Mouse (Mus musculus): ENCODE measurements around the gene Ghrhr.

Gene Ghrhr

DNA sequence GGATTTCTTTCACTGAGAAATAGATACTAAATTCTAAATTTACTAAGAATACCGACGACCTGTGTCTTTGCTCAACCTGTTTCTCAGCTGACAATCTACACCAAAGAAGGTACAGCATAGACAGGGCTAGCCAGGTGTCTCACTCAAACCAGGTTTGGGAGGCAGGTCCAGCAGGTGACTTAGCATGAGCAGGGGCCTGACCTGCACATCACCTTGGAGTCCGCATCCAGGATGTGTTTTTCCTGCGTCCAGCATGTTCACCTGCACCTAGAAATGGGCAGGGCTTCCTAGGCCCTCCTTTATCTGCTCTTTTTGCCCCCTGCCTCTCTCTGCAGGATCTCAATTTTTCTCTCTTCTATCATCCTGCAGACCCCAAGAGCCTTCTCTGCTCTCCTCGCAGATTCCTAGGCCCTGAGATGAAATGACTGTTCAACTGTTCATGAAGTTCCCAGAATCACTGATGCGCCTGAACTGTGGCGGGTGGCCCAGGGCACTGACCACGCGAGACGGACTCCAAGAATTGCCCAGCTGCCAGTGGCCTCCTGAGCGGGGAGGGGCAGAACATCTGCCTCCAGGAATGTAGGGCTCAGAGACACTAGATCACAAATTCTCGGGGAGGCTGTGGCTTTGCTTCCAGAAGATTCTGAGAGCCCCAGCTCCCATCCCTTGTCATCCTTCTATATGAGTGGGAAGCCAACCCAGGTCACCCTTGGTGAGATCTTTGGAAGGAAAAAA is 22.2 kb upstream of the Ghrhr start:
- DNase-seq (ENCODE audit: low spot score in 2 of 2) = no peak

DNA sequence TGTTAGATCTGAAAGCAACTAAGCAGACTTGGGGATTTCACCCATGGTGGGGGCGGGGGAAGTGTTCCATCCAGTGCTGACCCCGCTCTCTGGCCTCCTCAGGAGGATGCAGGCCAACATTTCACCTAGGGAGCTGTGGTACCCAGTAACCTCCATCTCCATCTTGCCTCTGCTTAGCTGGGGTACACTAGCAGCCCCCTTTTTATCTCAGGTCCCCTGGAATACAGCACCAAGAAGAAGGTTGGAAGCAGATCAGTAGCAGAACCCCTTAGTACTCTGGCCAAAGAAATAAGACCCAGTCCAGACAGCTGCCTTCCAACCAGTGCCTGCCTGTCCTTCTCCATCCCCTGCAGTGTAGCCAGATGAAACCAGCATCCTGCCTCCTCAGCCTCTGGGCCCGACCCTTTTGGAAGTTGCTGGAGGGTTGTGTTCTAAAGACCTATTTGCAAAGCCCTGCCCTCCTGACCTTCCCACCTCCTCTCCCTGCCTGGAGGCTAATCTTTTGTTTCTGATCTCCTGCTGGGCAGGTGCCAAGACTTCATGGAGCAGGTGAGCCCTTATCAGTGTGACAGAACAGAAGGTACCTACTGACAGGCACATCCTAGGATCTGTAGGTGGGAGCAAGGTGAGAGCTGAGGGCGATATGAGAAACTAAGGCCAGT is 21.5 kb upstream of the Ghrhr start:
- DNase-seq (ENCODE audit: low spot score in 2 of 2) = no peak

DNA sequence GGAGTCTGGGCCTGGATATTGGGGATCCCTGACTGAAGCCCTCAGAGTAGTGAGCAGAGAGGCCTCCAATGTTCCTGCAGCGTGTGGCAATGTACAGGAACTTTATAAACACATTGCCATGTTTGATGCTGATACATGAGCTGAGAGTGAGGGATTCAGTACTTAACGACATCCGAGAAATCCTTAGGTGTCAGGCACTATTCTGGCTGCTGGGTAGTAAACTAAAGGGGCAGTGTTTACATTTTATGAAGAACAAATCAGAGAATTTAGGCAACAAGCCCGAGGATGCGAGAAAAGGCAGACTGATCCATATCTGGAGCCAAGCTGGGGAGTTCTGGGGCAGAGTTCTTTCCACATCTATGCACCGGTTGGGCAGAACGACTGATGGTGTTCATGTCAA is 20.5 kb upstream of the Ghrhr start:
- DNase-seq (ENCODE audit: low spot score in 2 of 2) = no peak

DNA sequence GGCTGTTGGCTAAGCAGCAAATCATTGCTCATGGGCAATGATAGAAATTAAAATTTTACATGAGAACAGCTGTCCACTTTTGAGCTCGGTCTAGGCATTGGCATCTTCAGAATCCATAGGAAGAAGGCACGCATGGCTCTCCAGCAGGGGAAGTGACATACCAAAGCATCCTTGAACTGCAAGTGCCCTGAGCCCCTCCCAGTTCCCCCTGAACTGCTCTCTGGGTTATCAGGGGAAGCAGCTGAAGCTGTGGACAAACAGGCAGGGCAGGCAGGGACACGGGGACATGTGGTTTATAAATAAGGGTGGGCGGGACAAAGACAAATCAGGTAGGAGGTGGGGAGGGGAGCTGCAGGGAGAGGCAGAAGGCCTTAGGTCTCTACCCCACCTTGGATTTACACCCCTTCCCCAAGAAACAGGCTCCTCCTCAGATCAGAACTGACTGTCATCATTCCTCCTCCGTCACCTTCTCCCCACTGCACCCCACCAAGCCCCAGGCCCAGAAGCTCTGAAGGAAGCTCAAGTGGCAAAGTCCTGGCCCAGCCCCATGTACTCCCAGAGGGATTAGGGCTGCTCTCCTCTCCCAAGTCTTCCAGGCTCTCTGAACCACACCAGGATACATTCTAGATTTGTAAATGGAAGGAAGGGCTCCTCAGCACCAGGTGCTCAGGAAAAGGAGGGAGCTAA is 19.9 kb upstream of the Ghrhr start:
- DNase-seq (ENCODE audit: low spot score in 2 of 2) = no peak

DNA sequence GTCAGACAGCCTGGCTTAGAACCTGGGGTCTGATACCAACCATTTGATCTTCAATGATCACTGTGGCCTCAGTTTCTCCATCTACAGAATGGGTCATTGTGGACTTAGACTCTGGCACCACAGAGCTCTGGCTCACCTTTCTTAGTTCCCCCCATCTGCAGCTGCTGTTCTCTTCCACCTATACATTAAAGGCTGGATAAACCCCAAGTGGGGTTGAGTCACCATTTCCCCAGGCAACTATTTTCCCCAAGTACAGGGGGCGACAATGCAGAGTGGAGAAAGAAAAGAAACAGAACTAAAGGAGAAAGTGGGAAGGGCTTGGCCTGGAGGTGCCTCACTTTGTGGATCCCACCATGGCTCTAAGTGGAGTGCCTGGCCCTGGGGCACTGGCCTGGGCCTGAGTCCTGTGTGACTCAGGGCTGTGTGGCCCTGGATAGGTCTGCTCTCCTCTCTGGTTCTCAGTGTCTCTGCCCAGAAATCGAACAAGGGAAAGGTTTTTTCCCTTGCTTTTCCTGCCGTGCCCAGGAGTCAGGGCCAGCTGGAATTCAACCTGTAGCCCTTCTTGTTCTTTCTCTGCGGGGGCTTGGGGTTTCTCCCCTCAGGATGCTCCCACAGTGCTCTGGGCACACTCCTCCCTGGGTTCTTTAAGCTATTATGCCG is 19.0 kb upstream of the Ghrhr start:
- DNase-seq (ENCODE audit: low spot score in 2 of 2) = no peak

DNA sequence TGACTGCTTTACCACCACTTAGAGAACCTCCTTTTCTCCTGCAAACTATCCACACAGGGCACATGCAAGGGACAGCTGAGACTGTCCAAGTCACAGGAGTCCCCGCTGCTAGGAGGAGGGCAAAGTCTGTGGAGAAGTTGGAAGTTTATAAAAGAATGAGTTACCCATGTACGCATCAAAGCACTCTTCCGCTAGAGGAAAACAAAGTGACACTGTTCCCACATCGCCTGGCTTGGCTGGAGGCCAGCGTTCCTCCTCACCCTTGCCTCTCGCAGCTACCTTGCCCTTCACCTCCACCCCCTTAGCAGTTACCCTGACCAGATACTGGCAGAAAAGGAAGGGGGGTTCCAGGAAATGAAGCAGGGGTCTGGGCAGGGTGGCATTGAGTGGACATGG is 18.5 kb upstream of the Ghrhr start:
- DNase-seq (ENCODE audit: low spot score in 2 of 2) = no peak

DNA sequence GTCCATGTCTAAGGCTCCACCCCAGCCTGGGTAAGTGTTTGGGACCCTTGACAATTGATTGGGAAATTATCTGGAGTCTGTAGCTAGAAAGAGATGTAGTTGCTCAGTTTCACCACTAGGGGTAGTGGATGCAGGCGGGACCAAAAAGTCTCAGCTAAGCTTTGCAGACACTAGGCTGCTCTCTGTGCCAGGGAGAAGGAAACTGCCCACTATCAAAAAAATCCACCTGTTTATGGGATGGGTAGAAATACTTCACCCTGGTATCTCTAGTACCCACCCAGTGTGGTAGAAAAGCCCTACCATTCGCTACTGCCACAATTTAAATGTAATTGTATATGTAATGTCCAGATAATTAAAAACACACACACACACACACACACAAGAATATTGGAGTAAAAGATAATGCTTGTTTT is 17.4 kb upstream of the Ghrhr start:
- DNase-seq (ENCODE audit: low spot score in 2 of 2) = no peak

DNA sequence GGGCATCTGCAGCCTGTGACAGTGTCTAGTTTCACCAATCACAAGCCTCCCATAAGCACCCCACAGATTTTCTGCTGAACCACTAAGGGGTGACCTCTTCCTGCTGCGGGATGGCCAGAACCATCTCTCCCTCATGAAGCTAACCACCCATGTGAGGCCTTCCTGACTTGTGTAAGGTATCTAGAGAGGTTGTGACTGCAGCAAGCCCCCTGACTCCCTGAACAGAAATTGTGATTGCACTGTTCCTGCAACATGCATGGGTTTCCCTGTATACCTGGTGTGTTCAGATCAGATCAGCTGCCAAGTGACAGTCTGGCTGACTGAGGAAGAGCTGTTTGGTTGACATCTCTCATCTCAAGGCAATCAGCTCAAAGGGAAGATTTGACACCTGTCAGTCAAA is 13.4 kb upstream of the Ghrhr start:
- DNase-seq (ENCODE audit: low spot score in 2 of 2) = no peak

DNA sequence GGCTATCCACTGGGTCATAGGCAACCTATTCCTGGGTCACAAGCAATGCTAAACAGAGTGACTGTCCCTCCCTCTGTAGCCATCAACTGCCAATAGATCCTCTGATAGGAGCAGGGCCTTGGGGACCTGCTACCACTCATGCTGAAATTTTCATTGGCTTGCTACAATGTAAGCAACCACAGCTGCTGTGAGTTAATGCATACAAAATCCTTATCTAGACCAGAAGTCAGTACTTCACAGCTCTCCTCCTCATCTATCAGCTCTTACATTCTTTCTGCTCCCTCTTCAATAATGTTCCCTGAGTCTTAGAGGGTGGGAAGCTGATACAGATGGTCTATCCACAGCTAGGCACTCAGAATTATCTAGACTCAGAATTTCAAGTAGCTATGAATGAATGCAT is 9.0 kb upstream of the Ghrhr start:
- no peak for DNase-seq (ENCODE audit: low spot score in 2 of 2)

DNA sequence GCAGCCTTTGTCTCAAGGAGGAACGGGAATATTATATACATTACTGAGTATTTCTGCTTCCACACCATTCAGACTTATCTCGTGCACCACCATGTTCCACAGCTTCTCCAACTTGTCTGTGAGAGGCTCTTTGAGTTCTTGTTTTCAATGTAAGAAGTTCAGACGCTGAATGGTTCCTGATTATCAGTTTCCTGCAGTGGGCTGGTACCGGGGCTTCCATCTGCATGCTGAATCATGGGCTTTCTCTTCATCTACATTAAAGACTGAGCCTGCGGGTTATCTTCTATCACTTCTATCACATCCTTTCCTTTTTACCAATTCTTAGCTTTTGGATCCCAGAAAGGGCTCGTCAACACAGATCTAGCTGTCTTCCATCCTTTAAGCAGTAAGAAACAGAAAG is 5.3 kb upstream of the Ghrhr start:
- DNase-seq (ENCODE audit: low spot score in 2 of 2) = no peak

DNA sequence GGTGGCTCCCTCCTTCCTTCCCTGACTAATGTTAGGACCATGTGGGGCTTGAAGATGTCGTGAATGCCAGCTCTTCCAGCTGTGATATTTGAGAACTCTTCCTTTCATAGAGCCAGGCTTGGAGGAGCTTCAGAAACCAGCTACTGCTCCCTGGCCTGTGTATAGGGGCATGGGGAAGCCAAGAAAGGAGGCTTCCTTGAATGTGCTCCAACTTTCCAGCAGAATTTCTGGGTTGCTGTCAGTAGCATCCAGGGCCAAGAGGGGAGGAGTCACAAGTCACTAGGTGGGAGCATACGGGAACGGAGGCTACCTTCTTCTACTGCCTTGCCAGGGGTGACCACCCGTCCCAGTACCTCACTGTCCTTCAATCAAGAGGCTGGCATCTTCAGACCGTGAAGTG is 416 bp downstream of the Ghrhr start:
- DNase-seq (ENCODE audit: low spot score in 2 of 2) = no peak

DNA sequence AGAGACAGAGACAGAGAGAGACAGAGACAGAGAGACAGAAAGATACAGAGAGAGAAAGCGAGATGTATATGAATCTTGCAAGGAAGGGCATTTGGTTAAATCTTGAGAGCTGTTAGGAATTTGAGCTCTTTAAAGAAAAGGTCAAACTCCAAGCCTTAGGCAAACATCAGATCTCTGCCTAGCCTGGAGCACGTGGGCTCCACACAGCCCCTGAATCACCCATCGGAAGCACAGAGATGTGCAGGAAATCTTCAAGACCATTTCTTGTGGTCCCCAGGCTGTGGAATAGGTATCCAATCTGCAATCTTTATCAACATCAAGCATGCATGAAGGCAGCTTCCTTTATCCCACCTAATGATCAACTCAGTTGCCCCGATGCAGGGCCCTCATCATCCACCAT is 1.4 kb downstream of the Ghrhr start:
- no peak for DNase-seq (ENCODE audit: low spot score in 2 of 2)

DNA sequence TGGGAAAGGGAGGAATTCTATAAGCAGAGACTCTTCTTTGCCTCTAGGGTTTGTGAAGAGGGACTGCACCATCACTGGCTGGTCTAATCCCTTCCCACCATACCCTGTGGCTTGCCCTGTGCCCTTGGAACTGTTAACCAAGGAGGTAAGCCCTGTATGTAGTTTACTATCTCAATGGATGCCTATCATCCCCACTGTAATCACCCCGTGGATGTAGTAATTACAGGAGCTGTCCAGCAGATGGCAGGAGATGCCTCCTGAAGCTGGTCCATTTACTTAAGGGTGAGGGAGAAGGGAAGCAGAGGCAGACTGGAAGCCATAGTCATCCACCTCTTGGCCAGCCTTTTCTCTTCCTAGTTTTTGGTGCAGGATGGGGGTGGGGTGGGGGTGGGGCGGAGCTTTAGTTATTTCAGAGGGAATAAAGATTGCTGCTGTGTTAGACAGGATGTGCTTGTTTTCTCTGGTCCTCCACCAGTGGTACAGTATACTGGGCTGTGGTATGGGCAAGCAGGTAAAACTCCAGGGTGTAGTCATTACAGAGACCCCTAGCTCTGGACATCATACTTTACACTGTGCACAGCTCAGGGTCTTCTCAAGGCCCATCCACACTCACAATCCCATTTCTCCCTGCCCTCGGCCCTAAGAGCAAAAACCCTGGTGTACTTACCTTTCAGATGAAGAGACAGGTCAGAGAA is 3.7 kb downstream of the Ghrhr start:
- no peak for DNase-seq (ENCODE audit: low spot score in 2 of 2)

DNA sequence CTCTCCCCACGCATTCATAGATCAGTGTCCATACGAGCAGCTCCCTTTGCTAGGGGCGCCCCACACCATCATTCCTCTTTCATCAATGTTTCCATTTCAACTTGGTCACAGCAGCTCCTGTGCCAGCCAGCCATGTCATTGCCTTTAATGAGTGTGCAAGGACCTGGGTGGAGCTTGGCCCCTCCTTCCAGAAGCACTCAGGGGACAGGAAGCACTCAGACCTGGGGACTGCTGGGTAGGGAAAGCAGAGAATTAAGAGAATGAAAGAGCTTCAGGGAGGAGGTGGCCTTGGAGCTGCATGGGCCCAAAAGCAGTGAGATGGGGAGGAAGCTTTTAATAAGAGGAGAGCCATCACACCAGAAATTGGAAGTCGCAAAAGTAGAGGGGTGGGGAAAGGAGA is 5.9 kb downstream of the Ghrhr start:
- DNase-seq (ENCODE audit: low spot score in 2 of 2) = no peak

DNA sequence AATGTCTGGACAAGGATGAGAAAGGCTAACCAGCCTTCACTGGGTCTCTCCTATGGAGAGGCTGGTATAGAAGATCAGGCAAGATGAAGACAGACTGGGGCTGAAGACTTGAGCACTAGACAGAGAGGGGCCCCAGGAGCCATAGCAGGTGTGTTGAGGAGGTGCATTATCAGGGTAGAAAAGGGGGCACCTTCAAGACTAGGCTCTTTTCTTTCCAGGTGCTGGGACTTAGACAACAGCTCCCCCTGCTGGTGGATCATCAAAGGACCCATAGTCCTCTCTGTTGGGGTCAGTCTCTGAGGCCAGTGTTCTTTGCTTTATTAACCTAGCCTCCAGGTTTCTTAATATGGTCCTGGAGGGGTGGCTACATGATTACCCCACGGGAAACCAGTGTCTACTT is 7.8 kb downstream of the Ghrhr start:
- DNase-seq (ENCODE audit: low spot score in 2 of 2) = no peak

DNA sequence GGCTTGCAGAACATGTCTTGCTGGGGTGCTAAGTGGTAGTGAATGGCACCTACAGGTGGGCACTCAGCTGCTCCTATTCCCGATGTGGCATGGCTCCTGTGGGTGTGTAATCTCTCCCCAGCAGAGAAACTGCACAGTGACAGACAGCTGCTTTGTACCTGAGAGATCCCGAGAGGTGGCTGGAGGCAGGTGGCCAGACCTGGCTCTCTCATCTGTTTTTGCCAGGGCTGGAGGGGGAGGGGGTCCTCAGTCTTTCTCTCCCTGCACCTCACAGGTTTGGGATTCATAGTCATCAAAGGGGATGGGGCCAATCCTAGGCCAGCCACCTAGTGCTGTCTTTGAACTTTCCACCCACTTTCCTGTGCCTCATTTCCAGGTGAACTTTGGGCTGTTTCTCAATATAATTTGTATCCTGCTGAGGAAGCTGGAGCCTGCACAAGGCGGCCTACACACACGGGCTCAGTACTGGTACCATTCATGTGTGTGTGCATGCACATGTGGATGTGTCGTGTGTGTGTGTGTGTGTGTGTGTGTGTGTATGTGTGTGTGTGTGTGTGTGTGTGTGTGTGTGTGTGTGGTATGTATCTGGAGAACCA is 8.4 kb downstream of the Ghrhr start:
- no peak for DNase-seq (ENCODE audit: low spot score in 2 of 2)

DNA sequence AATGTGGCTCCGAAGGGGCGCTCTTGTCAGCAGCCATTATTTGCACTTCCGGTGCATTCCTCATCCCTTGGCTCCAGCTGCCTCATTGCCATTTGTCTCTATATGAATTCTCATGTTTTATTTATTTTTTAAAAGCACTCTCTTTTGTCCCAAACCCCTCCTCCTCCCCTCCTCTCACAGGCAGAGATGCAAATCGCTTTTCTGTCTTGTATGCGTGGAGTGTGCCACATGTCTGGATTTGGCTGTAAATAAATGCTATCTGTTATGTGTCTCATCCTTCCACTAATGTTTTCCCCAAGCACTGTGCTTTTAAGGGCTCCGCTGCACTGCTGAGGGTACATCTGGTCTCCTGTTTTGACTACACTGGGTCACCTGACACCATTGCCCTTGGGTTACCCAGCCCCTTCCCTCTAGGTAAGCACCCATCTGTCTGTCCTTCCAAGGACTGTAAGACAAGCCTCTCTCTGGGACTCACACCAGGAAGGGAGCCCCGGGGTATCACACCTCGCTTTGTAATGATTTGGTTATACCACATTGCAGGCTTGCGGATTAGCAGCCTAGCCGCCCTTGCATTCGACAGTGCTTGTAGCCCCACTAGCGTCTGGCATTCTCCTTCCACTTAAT is 12.6 kb downstream of the Ghrhr start:
- DNase-seq (ENCODE audit: low spot score in 2 of 2) = no peak

DNA sequence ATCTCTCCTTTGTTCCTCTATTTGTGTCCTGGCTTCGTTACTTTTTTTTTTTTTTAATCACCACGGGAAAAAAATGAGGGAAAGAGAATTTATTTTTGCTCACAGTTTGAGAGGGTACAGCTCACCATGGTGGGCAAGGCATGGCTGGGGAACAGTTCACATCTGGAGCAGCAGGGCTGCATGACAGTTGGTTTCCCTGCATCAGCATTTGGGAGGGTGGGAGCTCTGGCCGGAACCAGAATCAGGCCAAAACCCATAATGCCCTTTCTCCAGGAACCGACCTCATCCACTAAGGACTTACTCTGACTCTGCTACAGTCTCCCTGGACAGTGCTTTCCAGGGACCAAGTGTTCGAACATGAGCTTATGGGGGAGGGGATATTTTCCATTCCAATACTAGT is 13.2 kb downstream of the Ghrhr start:
- no peak for DNase-seq (ENCODE audit: low spot score in 2 of 2)

DNA sequence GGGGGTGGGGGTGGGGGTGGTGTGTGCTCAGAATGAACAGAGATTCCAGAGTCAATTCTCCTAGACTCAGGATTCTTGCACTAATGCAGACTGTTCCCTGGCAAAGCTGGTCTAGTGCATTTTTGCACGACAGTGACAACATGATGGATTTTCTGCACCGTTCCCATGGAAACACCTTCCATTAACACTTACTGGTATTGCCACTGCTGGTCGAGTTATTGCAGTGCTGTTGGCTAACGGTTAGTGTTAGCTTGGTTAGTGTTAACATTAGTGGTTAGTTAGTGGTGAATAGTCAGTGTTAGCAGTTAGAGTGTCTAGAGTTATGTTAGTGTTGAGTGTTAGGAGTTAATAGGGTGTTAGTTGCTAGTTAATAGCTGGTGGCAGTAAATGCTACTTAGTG is 15.7 kb downstream of the Ghrhr start:
- DNase-seq (ENCODE audit: low spot score in 2 of 2) = no peak

DNA sequence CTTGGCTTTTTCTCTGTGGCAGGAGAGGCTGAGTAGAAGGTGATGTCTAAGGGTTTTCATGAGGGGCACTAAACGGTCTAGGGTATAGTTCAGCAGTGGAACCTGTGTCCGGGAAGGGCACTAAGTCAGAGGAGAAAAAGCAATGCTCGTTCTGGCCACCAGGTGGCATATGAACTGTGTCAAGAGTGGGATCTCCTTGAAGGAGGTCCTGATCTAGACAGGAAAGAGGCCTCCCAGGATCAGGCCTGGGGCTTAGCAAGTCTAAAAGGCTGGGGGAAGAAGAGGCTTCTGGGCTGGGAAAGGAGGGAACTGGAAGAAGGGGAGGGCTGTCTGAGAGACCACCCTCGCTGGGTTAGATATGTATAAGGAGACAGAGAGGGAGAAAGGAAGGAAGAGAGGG is 16.4 kb downstream of the Ghrhr start:
- DNase-seq (ENCODE audit: low spot score in 2 of 2) = peak; percentile 51 to 57

DNA sequence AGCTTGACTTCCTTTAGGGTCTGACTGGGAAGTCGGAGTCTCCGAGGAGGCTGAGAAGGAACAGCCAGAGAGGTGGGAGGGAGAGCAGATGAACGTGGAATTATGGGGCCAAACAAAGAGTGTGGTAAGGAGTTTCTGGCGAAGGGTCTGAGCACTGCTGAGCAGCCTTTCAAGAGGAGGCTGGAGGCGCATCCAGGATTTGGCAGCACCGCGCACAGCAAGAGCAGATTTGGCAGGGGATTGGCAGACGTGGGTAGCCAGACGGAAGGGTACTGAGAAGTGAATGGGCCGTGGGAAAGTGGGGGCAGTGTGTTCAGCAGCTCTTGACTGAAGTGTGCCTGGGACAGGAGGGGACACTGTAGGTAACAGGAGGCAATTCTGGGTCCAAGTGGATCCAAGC is 18.8 kb downstream of the Ghrhr start:
- peak; percentile 74 to 75 for DNase-seq (ENCODE audit: low spot score in 2 of 2)

Measured in right cerebral cortex, postnatal 36 days (tissue).